Mouse (Mus musculus) urinary bladder, adult 2 months (tissue): ENCODE measurements at regions not wholly inside any gene's neighbourhood (a gene's known extent, or its start where the extent isn't known, plus 50 kb on each side); places are given as distances from the start of the nearest gene placed in this dataset.
A peak's percentile ranks its signal among the peaks of the same experiment; 100 is the strongest.
"Not testable (repeated sequence)": the region's sequence is repeated elsewhere in the genome, so short reads cannot be mapped to it uniquely, and the experiment has no call there.

Experiments
- DNase-seq: peaks from one replicate; pipeline ENCODE4 v3.0.0; 2022; ENCODE audit warnings: low spot score

- no peak for DNase-seq
Measured at GRCm38 (mm10) chr5:134046086-134046485, 53.4 kb upstream of the Castor2 start.

GRCm38 (mm10) chr5:134042938-134043337 lies 56.6 kb upstream of the Castor2 start:
- DNase-seq, result not testable (repeated sequence)

GRCm38 (mm10) chr5:134027316-134027966 lies 72.1 kb upstream of the Castor2 start:
- no peak for DNase-seq

- DNase-seq, result no peak
Measured at GRCm38 (mm10) chr5:134019651-134020432, 79.7 kb upstream of the Castor2 start.

- peak; percentile 27 for DNase-seq
Measured at GRCm38 (mm10) chr5:134014257-134015163, 85.0 kb upstream of the Castor2 start.

GRCm38 (mm10) chr5:134013206-134013605 lies 86.3 kb upstream of the Castor2 start:
- no peak for DNase-seq

GRCm38 (mm10) chr5:134009843-134010242 lies 89.7 kb upstream of the Castor2 start:
- no peak for DNase-seq

GRCm38 (mm10) chr5:134007127-134007771 lies 92.3 kb upstream of the Castor2 start:
- DNase-seq, result no peak

- peak; percentile 43 for DNase-seq
Measured at GRCm38 (mm10) chr5:134006470-134007126, 92.9 kb upstream of the Castor2 start.

- no peak for DNase-seq
Measured at GRCm38 (mm10) chr5:134006001-134006400, 93.5 kb upstream of the Castor2 start.

- no peak for DNase-seq
Measured at GRCm38 (mm10) chr5:134000100-134000499, 99.4 kb upstream of the Castor2 start.

- no peak for DNase-seq
Measured at GRCm38 (mm10) chr5:133999698-134000097, 99.8 kb upstream of the Castor2 start.

- no peak for DNase-seq
Measured at GRCm38 (mm10) chr5:133991994-133992393, 107.5 kb upstream of the Castor2 start.

- DNase-seq, result no peak
Measured at GRCm38 (mm10) chr5:133991556-133991955, 108.0 kb upstream of the Castor2 start.

GRCm38 (mm10) chr5:133983249-133983966 lies 116.1 kb upstream of the Castor2 start:
- DNase-seq, result no peak

GRCm38 (mm10) chr5:133970421-133970914 lies 129.0 kb upstream of the Castor2 start:
- no peak for DNase-seq

GRCm38 (mm10) chr5:133963301-133963700 lies 136.2 kb upstream of the Castor2 start:
- DNase-seq, result no peak

- DNase-seq, result no peak
Measured at GRCm38 (mm10) chr5:133940841-133941240, 158.7 kb upstream of the Castor2 start.

GRCm38 (mm10) chr5:133940030-133940429 lies 159.5 kb upstream of the Castor2 start:
- no peak for DNase-seq
